Mouse (Mus musculus): ENCODE data around the gene E130114P18Rik.

Gene E130114P18Rik

GRCm38 (mm10) chr4:97608134-97608533 is 169.7 kb downstream of the E130114P18Rik start:
- no peak for DNase-seq (ENCODE audit: low spot score in 2 of 2)

GRCm38 (mm10) chr4:97607169-97607568 is 170.7 kb downstream of the E130114P18Rik start:
- DNase-seq (ENCODE audit: low spot score in 2 of 2), result no peak

- DNase-seq (ENCODE audit: low spot score in 2 of 2), result no peak
Measured at GRCm38 (mm10) chr4:97606524-97606923, 171.4 kb downstream of the E130114P18Rik start.

GRCm38 (mm10) chr4:97602579-97602978 is 175.3 kb downstream of the E130114P18Rik start:
- no peak for DNase-seq (ENCODE audit: low spot score in 2 of 2)

GRCm38 (mm10) chr4:97600875-97601835 is 176.7 kb downstream of the E130114P18Rik start:
- DNase-seq (ENCODE audit: low spot score in 2 of 2), result no peak

GRCm38 (mm10) chr4:97597443-97597842 is 180.4 kb downstream of the E130114P18Rik start:
- DNase-seq (ENCODE audit: low spot score in 2 of 2), result no peak

GRCm38 (mm10) chr4:97596348-97596747 is 181.5 kb downstream of the E130114P18Rik start:
- no peak for DNase-seq (ENCODE audit: low spot score in 2 of 2)

- no peak for DNase-seq (ENCODE audit: low spot score in 2 of 2)
Measured at GRCm38 (mm10) chr4:97593869-97594268, 184.0 kb downstream of the E130114P18Rik start.

- no peak for DNase-seq (ENCODE audit: low spot score in 2 of 2)
Measured at GRCm38 (mm10) chr4:97589790-97590189, 188.1 kb downstream of the E130114P18Rik start.

GRCm38 (mm10) chr4:97587412-97588010 is 190.4 kb downstream of the E130114P18Rik start:
- no peak for DNase-seq (ENCODE audit: low spot score in 2 of 2)

- DNase-seq (ENCODE audit: low spot score in 2 of 2), result no peak
Measured at GRCm38 (mm10) chr4:97585170-97585569, 192.7 kb downstream of the E130114P18Rik start.

- no peak for DNase-seq (ENCODE audit: low spot score in 2 of 2)
Measured at GRCm38 (mm10) chr4:97584445-97585130, 193.3 kb downstream of the E130114P18Rik start.

GRCm38 (mm10) chr4:97582796-97583430 is 195.0 kb downstream of the E130114P18Rik start:
- no peak for DNase-seq (ENCODE audit: low spot score in 2 of 2)

- DNase-seq (ENCODE audit: low spot score in 2 of 2), result no peak
Measured at GRCm38 (mm10) chr4:97582064-97582415, 195.8 kb downstream of the E130114P18Rik start.

GRCm38 (mm10) chr4:97581314-97582063 is 196.4 kb downstream of the E130114P18Rik start:
- DNase-seq (ENCODE audit: low spot score in 2 of 2), result no peak

- DNase-seq (ENCODE audit: low spot score in 2 of 2), result no peak
Measured at GRCm38 (mm10) chr4:97580906-97581305, 197.0 kb downstream of the E130114P18Rik start.

GRCm38 (mm10) chr4:97578571-97579165 is 199.2 kb downstream of the E130114P18Rik start:
- DNase-seq (ENCODE audit: low spot score in 2 of 2), result no peak

GRCm38 (mm10) chr4:97577431-97577830 is 200.4 kb downstream of the E130114P18Rik start:
- no peak for DNase-seq (ENCODE audit: low spot score in 2 of 2)

- peak; percentile 41 to 48 for DNase-seq (ENCODE audit: low spot score in 2 of 2)
Measured at GRCm38 (mm10) chr4:97575447-97575846, 202.4 kb downstream of the E130114P18Rik start.

- no peak for DNase-seq (ENCODE audit: low spot score in 2 of 2)
Measured at GRCm38 (mm10) chr4:97569320-97569719, 208.6 kb downstream of the E130114P18Rik start.

- no peak for DNase-seq (ENCODE audit: low spot score in 2 of 2)
Measured at GRCm38 (mm10) chr4:97564656-97565055, 213.2 kb downstream of the E130114P18Rik start.

Data from frontal cortex, postnatal 10 days (tissue).